Mouse (Mus musculus) lung, postnatal 0 days (tissue): ENCODE measurements around the gene Hist1h2bb. TPM values are rescaled to one million over a fixed set of nuclear protein-coding genes. Genes with fewer than 3 reads are reported as not detected.

Source experiments
- ATAC-seq: fragments of 200-750 bp; cut with Nextera tagmentation; 2 replicates; pipeline ENCODE4 v1.8.0; 2017; ENCODE audit warnings: moderate library complexity
- DNase-seq: peaks from one replicate; pipeline ENCODE4 v3.0.0-alpha.2; 2016; ENCODE audit warnings: low spot score
- H3K27ac ChIP-seq: fragments of 300-500 bp; sonication (generic); 2 replicates; pipeline ENCODE4 v1.5.1; 2014; ENCODE audit warnings: antibody characterized with exemption, mild to moderate bottlenecking, low read length, mixed read lengths
- H3K27me3 ChIP-seq: fragments of 300-500 bp; sonication (generic); replicated peaks from 2 replicates; pipeline ENCODE4 v1.6.1; 2014; ENCODE audit warnings: low read length, mixed read lengths; ENCODE audit not compliant: insufficient read depth
- H3K36me3 ChIP-seq: fragments of 300-500 bp; sonication (generic); 2 replicates; pipeline ENCODE4 v1.6.1; 2014; ENCODE audit warnings: low read length, mixed read lengths; ENCODE audit not compliant: insufficient read depth
- H3K4me1 ChIP-seq: fragments of 300-500 bp; sonication (generic); 2 replicates; pipeline ENCODE4 v1.6.1; 2014; ENCODE audit warnings: antibody characterized with exemption, low read depth, low read length, mixed read lengths; ENCODE audit not compliant: insufficient read depth
- H3K4me2 ChIP-seq: fragments of 300-500 bp; sonication (generic); replicated peaks from 2 replicates; pipeline ENCODE4 v1.6.1; 2014; ENCODE audit warnings: low read depth, mild to moderate bottlenecking, low read length, moderate library complexity, mixed read lengths
- H3K4me3 ChIP-seq: fragments of 300-500 bp; sonication (generic); 2 replicates; pipeline ENCODE4 v1.5.1; 2014; ENCODE audit warnings: low read depth, low read length
- H3K9ac ChIP-seq: fragments of 300-500 bp; sonication (generic); replicated peaks from 2 replicates; pipeline ENCODE4 v1.6.1; 2014; ENCODE audit warnings: low read depth, mild to moderate bottlenecking
- H3K9me3 ChIP-seq: fragments of 300-500 bp; sonication (generic); 2 replicates; pipeline ENCODE4 v1.6.1; 2016; ENCODE audit warnings: low read length, mixed read lengths
- CTCF ChIP-seq: IDR thresholded peaks from 2 replicates; pipeline ENCODE4 v1.5.1; 2016; ENCODE audit warnings: antibody characterized with exemption, mild to moderate bottlenecking
- EP300 ChIP-seq: IDR thresholded peaks from 2 replicates; pipeline ENCODE4 v1.6.1; 2016; ENCODE audit warnings: antibody characterized with exemption, mild to moderate bottlenecking, control low read depth
- WGBS: fragments of 180-500 bp; shearing (Covaris S2); extraction: QIAGEN DNeasy Blood & Tissue Kit; methylation state at CpG from one replicate; pipeline ENCODE4 v1.1.7; 2014; 5-methylcytosine and 5-hydroxymethylcytosine counted together
- polyA plus RNA-seq: library from polyadenylated mRNA; unstranded; fragments of >200 nt; fragmentation: Nextera tagmentation; extraction: Ambion mirVana; gene quantifications from 2 replicates; pipeline ENCODE4 v1.2.1, GENCODE M21; 2015

Gene Hist1h2bb
- polyA plus RNA-seq, 1 experiment from 2014 or later: 0.99 TPM

GRCm38 (mm10) chr13:23740256-23740840, 6.2 kb upstream of the Hist1h2bb start:
- WGBS: 17% methylated on average over 13 of the region's 13 CpGs
- H3K9ac ChIP-seq: peak overlapping the region; percentile 86
- ATAC-seq (no peak), DNase-seq (no peak)
- peak overlapping the region; percentile 97 for H3K27ac ChIP-seq
- no peaks in the 10 kb centered on the region for H3K36me3 ChIP-seq
- H3K4me3 ChIP-seq: peak overlapping the region; percentile 71
- peak overlapping the region; percentile 90 for H3K4me2 ChIP-seq
- no peak for TF ChIP-seq CTCF
- no peak for TF ChIP-seq EP300
- no peaks in the 10 kb centered on the region for H3K27me3 ChIP-seq
- H3K4me1 ChIP-seq: no peaks in the 10 kb centered on the region
- H3K9me3 ChIP-seq: no peaks in the 10 kb centered on the region

- peak overlapping the region; percentile 90 for H3K4me2 ChIP-seq
- H3K4me1 ChIP-seq: no peaks in the 10 kb centered on the region
- WGBS: 55% methylated on average over 5 of the region's 5 CpGs
- no peak for ATAC-seq
- TF ChIP-seq CTCF: no peak
- no peak for DNase-seq
- H3K9me3 ChIP-seq: no peaks in the 10 kb centered on the region
- peak overlapping the region; percentile 71; the same call in 1 of the 2 replicates for H3K4me3 ChIP-seq
- no peaks in the 10 kb centered on the region for H3K27me3 ChIP-seq
- H3K36me3 ChIP-seq: no peaks in the 10 kb centered on the region
- H3K9ac ChIP-seq: no peak overlapping the region
- no peak overlapping the region for H3K27ac ChIP-seq
These were observed 5.6 kb upstream of the Hist1h2bb start for GRCm38 (mm10) chr13:23740910-23741309.

- TF ChIP-seq EP300 (no peak), CTCF (no peak)
- H3K27me3 ChIP-seq: no peaks in the 10 kb centered on the region
- no peak overlapping the region for H3K9ac ChIP-seq
- no peak for DNase-seq
- no peaks in the 10 kb centered on the region for H3K9me3 ChIP-seq
- ATAC-seq: no peak
- H3K36me3 ChIP-seq: no peaks in the 10 kb centered on the region
- no peak overlapping the region for H3K4me2 ChIP-seq
- H3K4me3 ChIP-seq: no peak overlapping the region
- H3K27ac ChIP-seq: no peak overlapping the region
- H3K4me1 ChIP-seq: no peaks in the 10 kb centered on the region
These were observed 4.5 kb upstream of the Hist1h2bb start for GRCm38 (mm10) chr13:23742007-23742406.

GRCm38 (mm10) chr13:23743215-23743614, 3.3 kb upstream of the Hist1h2bb start:
- TF ChIP-seq EP300: no peak
- no peak for TF ChIP-seq CTCF
- no peak overlapping the region for H3K9ac ChIP-seq
- no peaks in the 10 kb centered on the region; the same call in 1 of the 2 replicates for H3K4me1 ChIP-seq
- no peak for DNase-seq
- no peaks in the 10 kb centered on the region for H3K9me3 ChIP-seq
- H3K4me3 ChIP-seq: no peak overlapping the region
- no peak overlapping the region for H3K4me2 ChIP-seq
- no peak for ATAC-seq
- no peaks in the 10 kb centered on the region for H3K36me3 ChIP-seq
- H3K27ac ChIP-seq: no peak overlapping the region
- WGBS: 84% methylated on average over 5 of the region's 5 CpGs
- H3K27me3 ChIP-seq: no peaks in the 10 kb centered on the region

GRCm38 (mm10) chr13:23743963-23744362, 2.6 kb upstream of the Hist1h2bb start:
- H3K36me3 ChIP-seq: no peaks in the 10 kb centered on the region
- no peaks in the 10 kb centered on the region for H3K9me3 ChIP-seq
- no peaks in the 10 kb centered on the region for H3K27me3 ChIP-seq
- WGBS: 24% methylated on average over 4 of the region's 4 CpGs
- no peaks in the 10 kb centered on the region; the same call in 1 of the 2 replicates for H3K4me1 ChIP-seq
- no peak overlapping the region for H3K9ac ChIP-seq
- ATAC-seq: no peak
- DNase-seq: no peak
- H3K4me2 ChIP-seq: no peak overlapping the region
- H3K27ac ChIP-seq: no peak overlapping the region
- no peak for TF ChIP-seq EP300
- no peak for TF ChIP-seq CTCF
- H3K4me3 ChIP-seq: no peak overlapping the region

GRCm38 (mm10) chr13:23744421-23745380, 1.8 kb upstream of the Hist1h2bb start:
- Histone ChIP-seq H3K27ac (no peak overlapping the region), H3K9me3 (no peaks in the 10 kb centered on the region), H3K9ac (no peak overlapping the region), H3K4me3 (peak overlapping the region; percentile 12; the same call in 1 of the 2 replicates), H3K27me3 (no peaks in the 10 kb centered on the region), H3K4me2 (peak overlapping the region; percentile 55), H3K36me3 (no peaks in the 10 kb centered on the region), H3K4me1 (no peaks in the 10 kb centered on the region; the same call in 1 of the 2 replicates)
- TF ChIP-seq EP300: no peak
- TF ChIP-seq CTCF: no peak
- ATAC-seq (no peak), DNase-seq (no peak)
- 1% methylated on average over 16 of the region's 36 CpGs for WGBS
